Mouse (Mus musculus): ENCODE results near the gene Svop. TPM values are rescaled to one million over a fixed set of nuclear protein-coding genes. Genes with fewer than 3 reads are reported as not detected.

Svop gene
- polyA plus RNA-seq, 1 experiment from 2014 or later: 1.4 TPM

GRCm38 (mm10) chr5:114034393-114034792, 57.0 kb downstream of the Svop start:
- no peak for ATAC-seq
- Histone ChIP-seq H3K36me3 (ENCODE audit: control insufficient read depth, insufficient read depth) (no peaks in the 10 kb centered on the region), H3K4me1 (replicated peaks; ENCODE audit: control insufficient read depth, insufficient read depth, low read length) (no peaks in the 10 kb centered on the region), H3K27me3 (replicated peaks; ENCODE audit: control insufficient read depth, insufficient read depth, low read length) (no peaks in the 10 kb centered on the region), H3K4me2 (replicated peaks; ENCODE audit: low read depth) (no peak overlapping the region), H3K9me3 (ENCODE audit: control insufficient read depth) (no peaks in the 10 kb centered on the region), H3K4me3 (ENCODE audit: low read depth, low read length) (no peak overlapping the region), H3K9ac (ENCODE audit: low read depth, low read length) (no peak overlapping the region), H3K27ac (ENCODE audit: low read depth, low read length) (no peak overlapping the region)
- no peak for TF ChIP-seq CTCF (IDR thresholded peaks at IDR 0.05; ENCODE audit: low read depth)
- 76% methylated on average over 7 of the region's 7 CpGs for WGBS

GRCm38 (mm10) chr5:114032161-114032763, 59.1 kb downstream of the Svop start:
- ATAC-seq: no peak
- TF ChIP-seq CTCF (IDR thresholded peaks at IDR 0.05; ENCODE audit: low read depth): no peak
- H3K4me2 ChIP-seq (replicated peaks; ENCODE audit: low read depth): no peak overlapping the region
- no peaks in the 10 kb centered on the region for H3K9me3 ChIP-seq (ENCODE audit: control insufficient read depth)
- H3K9ac ChIP-seq (ENCODE audit: low read depth, low read length): no peak overlapping the region
- H3K27me3 ChIP-seq (replicated peaks; ENCODE audit: control insufficient read depth, insufficient read depth, low read length): no peaks in the 10 kb centered on the region
- H3K4me1 ChIP-seq (replicated peaks; ENCODE audit: control insufficient read depth, insufficient read depth, low read length): no peaks in the 10 kb centered on the region
- 80% methylated on average over 3 of the region's 3 CpGs for WGBS
- H3K27ac ChIP-seq (ENCODE audit: low read depth, low read length): no peak overlapping the region
- H3K4me3 ChIP-seq (ENCODE audit: low read depth, low read length): no peak overlapping the region
- no peaks in the 10 kb centered on the region for H3K36me3 ChIP-seq (ENCODE audit: control insufficient read depth, insufficient read depth)

GRCm38 (mm10) chr5:114030652-114031051, 60.7 kb downstream of the Svop start:
- no peak overlapping the region for H3K4me3 ChIP-seq (ENCODE audit: low read depth, low read length)
- H3K9me3 ChIP-seq (ENCODE audit: control insufficient read depth): no peaks in the 10 kb centered on the region
- no peak overlapping the region for H3K27ac ChIP-seq (ENCODE audit: low read depth, low read length)
- TF ChIP-seq CTCF (IDR thresholded peaks at IDR 0.05; ENCODE audit: low read depth): no peak
- H3K4me2 ChIP-seq (replicated peaks; ENCODE audit: low read depth): no peak overlapping the region
- no peaks in the 10 kb centered on the region for H3K27me3 ChIP-seq (replicated peaks; ENCODE audit: control insufficient read depth, insufficient read depth, low read length)
- WGBS: 87% methylated on average over 12 of the region's 12 CpGs
- ATAC-seq: no peak
- H3K4me1 ChIP-seq (replicated peaks; ENCODE audit: control insufficient read depth, insufficient read depth, low read length): no peaks in the 10 kb centered on the region
- no peaks in the 10 kb centered on the region for H3K36me3 ChIP-seq (ENCODE audit: control insufficient read depth, insufficient read depth)
- no peak overlapping the region for H3K9ac ChIP-seq (ENCODE audit: low read depth, low read length)

GRCm38 (mm10) chr5:114028111-114028510, 63.3 kb downstream of the Svop start:
- Histone ChIP-seq H3K4me2 (replicated peaks; ENCODE audit: low read depth) (no peak overlapping the region), H3K27ac (ENCODE audit: low read depth, low read length) (no peak overlapping the region), H3K27me3 (replicated peaks; ENCODE audit: control insufficient read depth, insufficient read depth, low read length) (no peaks in the 10 kb centered on the region), H3K9ac (ENCODE audit: low read depth, low read length) (no peak overlapping the region), H3K36me3 (ENCODE audit: control insufficient read depth, insufficient read depth) (no peaks in the 10 kb centered on the region), H3K4me1 (replicated peaks; ENCODE audit: control insufficient read depth, insufficient read depth, low read length) (no peaks in the 10 kb centered on the region), H3K4me3 (ENCODE audit: low read depth, low read length) (no peak overlapping the region), H3K9me3 (ENCODE audit: control insufficient read depth) (no peaks in the 10 kb centered on the region)
- TF ChIP-seq CTCF (IDR thresholded peaks at IDR 0.05; ENCODE audit: low read depth): no peak
- 85% methylated on average over 12 of the region's 12 CpGs for WGBS
- no peak for ATAC-seq

GRCm38 (mm10) chr5:114027217-114027944, 64.0 kb downstream of the Svop start:
- Histone ChIP-seq H3K4me2 (replicated peaks; ENCODE audit: low read depth) (no peak overlapping the region), H3K27me3 (replicated peaks; ENCODE audit: control insufficient read depth, insufficient read depth, low read length) (no peaks in the 10 kb centered on the region), H3K4me1 (replicated peaks; ENCODE audit: control insufficient read depth, insufficient read depth, low read length) (no peaks in the 10 kb centered on the region), H3K4me3 (ENCODE audit: low read depth, low read length) (no peak overlapping the region), H3K9ac (ENCODE audit: low read depth, low read length) (no peak overlapping the region), H3K36me3 (ENCODE audit: control insufficient read depth, insufficient read depth) (no peaks in the 10 kb centered on the region), H3K27ac (ENCODE audit: low read depth, low read length) (no peak overlapping the region), H3K9me3 (ENCODE audit: control insufficient read depth) (no peaks in the 10 kb centered on the region)
- no peak for ATAC-seq
- WGBS: 81% methylated on average over 12 of the region's 12 CpGs
- TF ChIP-seq CTCF (IDR thresholded peaks at IDR 0.05; ENCODE audit: low read depth): no peak

GRCm38 (mm10) chr5:114024885-114025284, 66.5 kb downstream of the Svop start:
- Histone ChIP-seq H3K27me3 (replicated peaks; ENCODE audit: control insufficient read depth, insufficient read depth, low read length) (no peaks in the 10 kb centered on the region), H3K9me3 (ENCODE audit: control insufficient read depth) (no peaks in the 10 kb centered on the region), H3K4me3 (ENCODE audit: low read depth, low read length) (no peak overlapping the region), H3K36me3 (ENCODE audit: control insufficient read depth, insufficient read depth) (no peaks in the 10 kb centered on the region), H3K9ac (ENCODE audit: low read depth, low read length) (no peak overlapping the region), H3K4me1 (replicated peaks; ENCODE audit: control insufficient read depth, insufficient read depth, low read length) (no peaks in the 10 kb centered on the region), H3K4me2 (replicated peaks; ENCODE audit: low read depth) (no peak overlapping the region), H3K27ac (ENCODE audit: low read depth, low read length) (no peak overlapping the region)
- no peak for ATAC-seq
- WGBS: 10% methylated on average over 10 of the region's 10 CpGs
- TF ChIP-seq CTCF (IDR thresholded peaks at IDR 0.05; ENCODE audit: low read depth): no peak

All from intestine, postnatal 0 days (tissue).